Mouse (Mus musculus): ENCODE results near the gene Oxct1.

- TF ChIP-seq CTCF (IDR thresholded peaks at IDR 0.05; ENCODE audit: low read depth, low read length) (no peak), POLR2A (IDR thresholded peaks at IDR 0.05; ENCODE audit: extremely low read depth, insufficient read depth, low read length) (no peak)
Observed at GRCm38 (mm10) chr15:4124648-4125047, 98.5 kb downstream of the Oxct1 start.

Data from liver, adult 2 months (tissue).